Mouse (Mus musculus): ENCODE measurements around the gene Plin2. TPM values are rescaled to one million over a fixed set of nuclear protein-coding genes. Genes with fewer than 3 reads are reported as not detected.
A peak's percentile ranks its signal among the peaks of the same experiment; 100 is the strongest.

Gene Plin2
- total RNA-seq (2021): 10 to 100 TPM; 16.3 to 16.4 TPM
- long read RNA-seq, transcript Plin2-201 (8 exons, 1,888 nt): major isoform, 16 of 19 reads
- long read RNA-seq, partial matches to known transcripts: 0 of 19 reads
- long read RNA-seq, other reads (novel, unspliced or antisense): 3 of 19 reads

- DNase-seq (ENCODE audit: low spot score in 2 of 2): peak; percentile 4 to 30
Measured at GRCm38 (mm10) chr4:86669780-86670201, at the start of gene Plin2. Gene Plin2 (minus strand): TSS chr4:86670060.

- DNase-seq (ENCODE audit: low spot score in 2 of 2): no peak
Measured at GRCm38 (mm10) chr4:86718878-86719577, 49.2 kb upstream of the Plin2 start.

GRCm38 (mm10) chr4:86717176-86717575, 47.3 kb upstream of the Plin2 start:
- no peak for DNase-seq (ENCODE audit: low spot score in 2 of 2)

GRCm38 (mm10) chr4:86715341-86715740, 45.5 kb upstream of the Plin2 start:
- peak in 1 of 2 experiments; percentile 26 for DNase-seq (ENCODE audit: low spot score in 2 of 2)

- no peak for DNase-seq (ENCODE audit: low spot score in 2 of 2)
Measured at GRCm38 (mm10) chr4:86713518-86713917, 43.7 kb upstream of the Plin2 start.

- DNase-seq (ENCODE audit: low spot score in 2 of 2): peak; percentile 72 to 86
Measured at GRCm38 (mm10) chr4:86712751-86713195, 42.9 kb upstream of the Plin2 start.

- no peak for DNase-seq (ENCODE audit: low spot score in 2 of 2)
Measured at GRCm38 (mm10) chr4:86710666-86711215, 40.9 kb upstream of the Plin2 start.

GRCm38 (mm10) chr4:86710034-86710650, 40.3 kb upstream of the Plin2 start:
- DNase-seq (ENCODE audit: low spot score in 2 of 2): peak in 1 of 2 experiments; percentile 13

- DNase-seq (ENCODE audit: low spot score in 2 of 2): no peak
Measured at GRCm38 (mm10) chr4:86708801-86709200, 38.9 kb upstream of the Plin2 start.

- no peak for DNase-seq (ENCODE audit: low spot score in 2 of 2)
Measured at GRCm38 (mm10) chr4:86699161-86699865, 29.5 kb upstream of the Plin2 start.

- DNase-seq (ENCODE audit: low spot score in 2 of 2): peak in 1 of 2 experiments; percentile 31
Measured at GRCm38 (mm10) chr4:86696890-86697289, 27.0 kb upstream of the Plin2 start.

- DNase-seq (ENCODE audit: low spot score in 2 of 2): peak in 1 of 2 experiments; percentile 25
Measured at GRCm38 (mm10) chr4:86695081-86695480, 25.2 kb upstream of the Plin2 start.

GRCm38 (mm10) chr4:86692931-86693330, 23.1 kb upstream of the Plin2 start:
- DNase-seq (ENCODE audit: low spot score in 2 of 2): no peak

GRCm38 (mm10) chr4:86691290-86691689, 21.4 kb upstream of the Plin2 start:
- DNase-seq (ENCODE audit: low spot score in 2 of 2): no peak

GRCm38 (mm10) chr4:86690768-86691167, 20.9 kb upstream of the Plin2 start:
- DNase-seq (ENCODE audit: low spot score in 2 of 2): no peak

- no peak for DNase-seq (ENCODE audit: low spot score in 2 of 2)
Measured at GRCm38 (mm10) chr4:86690194-86690593, 20.3 kb upstream of the Plin2 start.

- no peak for DNase-seq (ENCODE audit: low spot score in 2 of 2)
Measured at GRCm38 (mm10) chr4:86689056-86689735, 19.3 kb upstream of the Plin2 start.

GRCm38 (mm10) chr4:86686564-86686963, 16.7 kb upstream of the Plin2 start:
- no peak for DNase-seq (ENCODE audit: low spot score in 2 of 2)

GRCm38 (mm10) chr4:86686009-86686366, 16.1 kb upstream of the Plin2 start:
- no peak for DNase-seq (ENCODE audit: low spot score in 2 of 2)

- DNase-seq (ENCODE audit: low spot score in 2 of 2): no peak
Measured at GRCm38 (mm10) chr4:86685231-86686008, 15.6 kb upstream of the Plin2 start.

Measured in layer of hippocampus, adult 18-20 months (tissue).